Comparison of ENCODE assay signal across 14 mouse cellular contexts in genomic region chr8:78254374-78254773, GRCm38 (mm10). TPM values are rescaled to one million over a fixed set of nuclear protein-coding genes. Genes with fewer than 3 reads are reported as not detected.
DNase-seq lines count a peak whose midpoint lies in the region; ATAC-seq lines count a peak whose summit lies in the region.
"Had no signal": no experiment of that assay in that cellular context is flagged by ENCODE, and none has a peak within 500 bp of the region (broad histone marks: within the 10 kb centered on the region; RNA-seq: fewer than 3 reads in every experiment).

No protein-coding gene starts in this region.

- no peak overlapping the region for H3K27ac ChIP-seq in hindbrain, embryonic 13.5 days
- H3K27ac ChIP-seq in hindbrain, embryonic 11.5 days (ENCODE audit: low read depth, low read length): no peak overlapping the region
- H3K27ac ChIP-seq in neural tube, embryonic 14.5 days (ENCODE audit: low read depth, low read length): no peak overlapping the region
- H3K27ac ChIP-seq: embryonic facial prominence, embryonic 15.5 days; kidney, postnatal 0 days; liver, embryonic 13.5 days; macrophage had no signal

- ATAC-seq in hindbrain, embryonic 13.5 days (ENCODE audit: low FRiP score): 0 out of 2 replicates have a peak, but pooled peaks have one; percentile 54
- no peak; the same call in 1 of the 2 replicates for ATAC-seq in hindbrain, embryonic 11.5 days (ENCODE audit: low FRiP score)
- peak; percentile 49; the same call in 1 of the 2 replicates for ATAC-seq in neural tube, embryonic 14.5 days (ENCODE audit: low read depth)

- WGBS in hindbrain, embryonic 13.5 days: 62% methylated on average over 4 of the region's 4 CpGs
- 87% methylated on average over 4 of the region's 4 CpGs for WGBS in hindbrain, embryonic 11.5 days
- 63% methylated on average over 4 of the region's 4 CpGs for WGBS in neural tube, embryonic 14.5 days

- H3K4me1 ChIP-seq in hindbrain, embryonic 13.5 days (replicated peaks): no peaks in the 10 kb centered on the region
- no peaks in the 10 kb centered on the region for H3K4me1 ChIP-seq in hindbrain, embryonic 11.5 days (replicated peaks; ENCODE audit: control insufficient read depth, insufficient read depth, low read length)
- H3K4me1 ChIP-seq in neural tube, embryonic 14.5 days (ENCODE audit: control insufficient read depth, insufficient read depth, low read length): no peaks in the 10 kb centered on the region
- H3K4me1 ChIP-seq: embryonic facial prominence, embryonic 15.5 days; liver, embryonic 13.5 days had no signal

- no peak overlapping the region for H3K9ac ChIP-seq in hindbrain, embryonic 13.5 days
- no peak overlapping the region for H3K9ac ChIP-seq in hindbrain, embryonic 11.5 days (ENCODE audit: low read depth, low read length)
- no peak overlapping the region for H3K9ac ChIP-seq in neural tube, embryonic 14.5 days (replicated peaks; ENCODE audit: low read depth, low read length)
- H3K9ac ChIP-seq: embryonic facial prominence, embryonic 15.5 days; liver, embryonic 13.5 days had no signal

- DNase-seq in hindbrain, embryonic 11.5 days (ENCODE audit: low spot score): no peak
- DNase-seq in neural tube, embryonic 10.5 days (ENCODE audit: extremely low spot score, low spot score): no peak
- peak; percentile 81 to 88 for DNase-seq in cerebellum, postnatal 14 days
- peak; percentile 90 for DNase-seq in retina, postnatal 1 day
- DNase-seq in heart, adult 18-20 months: no peak
- no peak for DNase-seq in gastrocnemius, postnatal 10 days
- DNase-seq: liver, embryonic 13.5 days had no signal

- no peak overlapping the region for H3K4me2 ChIP-seq in hindbrain, embryonic 13.5 days
- no peak overlapping the region for H3K4me2 ChIP-seq in hindbrain, embryonic 11.5 days (replicated peaks; ENCODE audit: low read depth, low read length)
- no peak overlapping the region for H3K4me2 ChIP-seq in neural tube, embryonic 14.5 days (ENCODE audit: low read depth, low read length)
- H3K4me2 ChIP-seq: embryonic facial prominence, embryonic 15.5 days; heart, embryonic 11.5 days; liver, embryonic 13.5 days had no signal

- no peaks in the 10 kb centered on the region for H3K36me3 ChIP-seq in hindbrain, embryonic 13.5 days
- H3K36me3 ChIP-seq in hindbrain, embryonic 11.5 days (ENCODE audit: control insufficient read depth, insufficient read depth, low read length): no peaks in the 10 kb centered on the region
- H3K36me3 ChIP-seq in neural tube, embryonic 14.5 days (ENCODE audit: control insufficient read depth, insufficient read depth, low read length): no peaks in the 10 kb centered on the region
- H3K36me3 ChIP-seq: embryonic facial prominence, embryonic 15.5 days; liver, embryonic 13.5 days had no signal

- no peak overlapping the region for H3K4me3 ChIP-seq in hindbrain, embryonic 13.5 days
- no peak overlapping the region for H3K4me3 ChIP-seq in hindbrain, embryonic 11.5 days (ENCODE audit: low read depth, low read length)
- H3K4me3 ChIP-seq in neural tube, embryonic 14.5 days (ENCODE audit: low read depth, low read length): no peak overlapping the region
- H3K4me3 ChIP-seq: embryonic facial prominence, embryonic 15.5 days; liver, embryonic 13.5 days had no signal

- H3K27me3 ChIP-seq in hindbrain, embryonic 13.5 days: no peaks in the 10 kb centered on the region
- no peaks in the 10 kb centered on the region for H3K27me3 ChIP-seq in hindbrain, embryonic 11.5 days (ENCODE audit: control insufficient read depth, insufficient read depth, low read length)
- H3K27me3 ChIP-seq in neural tube, embryonic 14.5 days (ENCODE audit: control insufficient read depth, insufficient read depth, low read length): no peaks in the 10 kb centered on the region
- H3K27me3 ChIP-seq: embryonic facial prominence, embryonic 15.5 days; liver, embryonic 13.5 days had no signal

- H3K9me3 ChIP-seq in hindbrain, embryonic 13.5 days: no peaks in the 10 kb centered on the region
- H3K9me3 ChIP-seq in hindbrain, embryonic 11.5 days (ENCODE audit: control insufficient read depth, low read length): no peaks in the 10 kb centered on the region
- no peaks in the 10 kb centered on the region for H3K9me3 ChIP-seq in neural tube, embryonic 14.5 days (ENCODE audit: control insufficient read depth, low read length)
- H3K9me3 ChIP-seq: embryonic facial prominence, embryonic 15.5 days; liver, embryonic 13.5 days had no signal

RNA-seq across cellular contexts. Expression of gene Ttc29, which starts 41.3 kb away (rescaled TPM):
- polyA plus RNA-seq in hindbrain, embryonic 13.5 days (2015; fragmentation: Nextera tagmentation; extraction: Ambion mirVana): 0.54 and 1.5 TPM in 2 replicates
- 0.66 and 0.68 TPM in 2 replicates for polyA plus RNA-seq in hindbrain, embryonic 11.5 days (2014; fragmentation: Nextera tagmentation; extraction: Ambion mirVana)
- polyA plus RNA-seq in neural tube, embryonic 14.5 days (2014; fragmentation: Nextera tagmentation; extraction: Ambion mirVana): 0.58 and 0.63 TPM in 2 replicates
- total RNA-seq in heart, adult 18-20 months (2021): under 1 TPM in 1 of 2 experiments, not detected in 1; 0.26 TPM
- not detected for total RNA-seq in gastrocnemius, postnatal 10 days (2021)
- polyA plus RNA-seq: C2C12; heart, embryonic 11.5 days; liver, embryonic 13.5 days; macrophage had no signal

Comparison
In these comparisons a context has a peak if more than half of its experiments do, and no peak if none do; other contexts are left out.
1. DNase-seq: peak in cerebellum, postnatal 14 days (2 of 2) and retina, postnatal 1 day (single experiment); none in hindbrain, embryonic 11.5 days (single experiment), neural tube, embryonic 10.5 days (single experiment), heart, adult 18-20 months (0 of 2) and gastrocnemius, postnatal 10 days (single experiment).